ENCODE assay signal across 7 mouse cellular contexts in genomic region chrX:73881036-73881427, GRCm38 (mm10). TPM values are rescaled to one million over a fixed set of nuclear protein-coding genes. Genes with fewer than 3 reads are reported as not detected.
DNase-seq lines count a peak whose midpoint lies in the region; ATAC-seq and TF ChIP-seq lines count a peak whose summit lies in the region.

No protein-coding gene starts in this region.

- no peaks in the 10 kb centered on the region for H3K9me3 ChIP-seq in lung, postnatal 0 days (ENCODE audit: low read length)
- H3K9me3 ChIP-seq in forebrain, embryonic 10.5 days: no peaks in the 10 kb centered on the region
- no peaks in the 10 kb centered on the region for H3K9me3 ChIP-seq in limb, embryonic 11.5 days (ENCODE audit: control insufficient read depth, low read length)
- no peaks in the 10 kb centered on the region for H3K9me3 ChIP-seq in stomach, embryonic 16.5 days (replicated peaks; ENCODE audit: control insufficient read depth, low read length)

- H3K36me3 ChIP-seq in lung, postnatal 0 days (ENCODE audit: insufficient read depth, low read length): no peaks in the 10 kb centered on the region
- H3K36me3 ChIP-seq in forebrain, embryonic 10.5 days (replicated peaks): no peaks in the 10 kb centered on the region
- H3K36me3 ChIP-seq in limb, embryonic 11.5 days (ENCODE audit: control insufficient read depth, insufficient read depth, low read length): no peaks in the 10 kb centered on the region
- H3K36me3 ChIP-seq in stomach, embryonic 16.5 days (ENCODE audit: control insufficient read depth, insufficient read depth, low read length): no peaks in the 10 kb centered on the region

- 0 out of 2 replicates have a peak, but pooled peaks have one; percentile 11 for ATAC-seq in lung, postnatal 0 days
- ATAC-seq in limb, embryonic 11.5 days (ENCODE audit: insufficient number of reproducible peaks, low FRiP score, low TSS enrichment, low read depth): no peak
- ATAC-seq in stomach, embryonic 16.5 days (ENCODE audit: insufficient read depth, low FRiP score): peak; percentile 23; the same call in 1 of the 2 replicates

- no peak for TF ChIP-seq EP300 in lung, postnatal 0 days (IDR thresholded peaks at IDR 0.05)

- WGBS in lung, postnatal 0 days: 11% methylated on average over 14 of the region's 16 CpGs
- 15% methylated on average over 16 of the region's 16 CpGs for WGBS in forebrain, embryonic 10.5 days
- 21% methylated on average over 15 of the region's 16 CpGs for WGBS in limb, embryonic 11.5 days
- WGBS in stomach, embryonic 16.5 days: 26% methylated on average over 16 of the region's 16 CpGs

- H3K9ac ChIP-seq in lung, postnatal 0 days (replicated peaks; ENCODE audit: low read depth): no peak overlapping the region
- no peak overlapping the region for H3K9ac ChIP-seq in limb, embryonic 11.5 days (ENCODE audit: low read length)
- peak overlapping the region; percentile 57; the same call in 1 of the 2 replicates for H3K9ac ChIP-seq in stomach, embryonic 16.5 days (ENCODE audit: low read length)

- H3K27ac ChIP-seq in lung, postnatal 0 days (ENCODE audit: low read length): no peak overlapping the region
- H3K27ac ChIP-seq in forebrain, embryonic 10.5 days: 0 out of 2 replicates have a peak overlapping the region, but pooled peaks have one; percentile 40
- H3K27ac ChIP-seq in limb, embryonic 11.5 days (replicated peaks; ENCODE audit: low read depth, low read length): no peak overlapping the region
- H3K27ac ChIP-seq in stomach, embryonic 16.5 days (ENCODE audit: low read length): no peak overlapping the region

- no peaks in the 10 kb centered on the region for H3K27me3 ChIP-seq in lung, postnatal 0 days (replicated peaks; ENCODE audit: insufficient read depth, low read length)
- peaks cover 58% of the 10 kb centered on the region for H3K27me3 ChIP-seq in forebrain, embryonic 10.5 days (ENCODE audit: poor library complexity, severe bottlenecking)
- peaks cover 17% of the 10 kb centered on the region for H3K27me3 ChIP-seq in limb, embryonic 11.5 days (ENCODE audit: control insufficient read depth, insufficient read depth, low read length)
- peaks cover 10% of the 10 kb centered on the region; the same call in 1 of the 2 replicates for H3K27me3 ChIP-seq in stomach, embryonic 16.5 days (ENCODE audit: control insufficient read depth, insufficient read depth, low read length)

- peak overlapping the region; percentile 31; the same call in 1 of the 2 replicates for H3K4me3 ChIP-seq in lung, postnatal 0 days (ENCODE audit: low read depth, low read length)
- peak overlapping the region; percentile 55 for H3K4me3 ChIP-seq in forebrain, embryonic 10.5 days
- peak overlapping the region; percentile 30 for H3K4me3 ChIP-seq in limb, embryonic 11.5 days (ENCODE audit: low read depth, low read length)
- peak overlapping the region; percentile 46 for H3K4me3 ChIP-seq in stomach, embryonic 16.5 days (replicated peaks; ENCODE audit: low read length)

- intact Hi-C loops in left cerebral cortex, postnatal 10 days (cut with DNase I): no loop called here

- TF ChIP-seq CTCF in lung, postnatal 0 days (IDR thresholded peaks at IDR 0.05): no peak

- peak overlapping the region; percentile 62 for H3K4me2 ChIP-seq in lung, postnatal 0 days (replicated peaks; ENCODE audit: low read depth, low read length)
- peak overlapping the region; percentile 64 for H3K4me2 ChIP-seq in limb, embryonic 11.5 days (ENCODE audit: low read depth, severe bottlenecking)
- H3K4me2 ChIP-seq in stomach, embryonic 16.5 days (ENCODE audit: low read depth, low read length): peak overlapping the region; percentile 72

- DNase-seq in lung, postnatal 0 days (ENCODE audit: low spot score): no peak
- no peak for DNase-seq in lung, postnatal 14 days
- DNase-seq in forebrain, embryonic 10.5 days (ENCODE audit: extremely low spot score, low spot score): no peak
- DNase-seq in limb, embryonic 11.5 days (ENCODE audit: low spot score): no peak
- DNase-seq in frontal cortex, postnatal 36 days (ENCODE audit: low spot score in 2 of 2): no peak
- DNase-seq in left cerebral cortex, postnatal 10 days (ENCODE audit: extremely low spot score in 1 of 2, low spot score in 2 of 2): no peak

- H3K4me1 ChIP-seq in lung, postnatal 0 days (ENCODE audit: insufficient read depth, low read depth, low read length): no peaks in the 10 kb centered on the region
- H3K4me1 ChIP-seq in forebrain, embryonic 10.5 days: peaks cover 19% of the 10 kb centered on the region
- no peaks in the 10 kb centered on the region for H3K4me1 ChIP-seq in limb, embryonic 11.5 days (ENCODE audit: control insufficient read depth, insufficient read depth, low read length)
- H3K4me1 ChIP-seq in stomach, embryonic 16.5 days (ENCODE audit: control insufficient read depth, insufficient read depth, low read length): no peaks in the 10 kb centered on the region

RNA-seq across cellular contexts. Expression of gene Avpr2, which starts 10.9 kb away (rescaled TPM):
- polyA plus RNA-seq in lung, postnatal 0 days (2015; fragmentation: Nextera tagmentation; extraction: Ambion mirVana): 0.08 and 0.11 TPM in 2 replicates
- polyA plus RNA-seq in forebrain, embryonic 10.5 days (2016; fragmentation: Nextera tagmentation; extraction: Ambion mirVana): 0.16 TPM in 1 of 2 replicates, not detected in the other
- 0.21 and 0.35 TPM in 2 replicates for polyA plus RNA-seq in limb, embryonic 11.5 days (2014; fragmentation: Nextera tagmentation; extraction: Ambion mirVana)
- polyA plus RNA-seq in stomach, embryonic 16.5 days (2015; fragmentation: Nextera tagmentation; extraction: Ambion mirVana): 0.32 and 0.42 TPM in 2 replicates
- total RNA-seq in left cerebral cortex, postnatal 10 days (2021): not detected

RNA-seq across cellular contexts. Expression of gene L1cam, which starts 14.9 kb away (rescaled TPM):
- polyA plus RNA-seq in lung, postnatal 0 days (2015; fragmentation: Nextera tagmentation; extraction: Ambion mirVana): 0.86 and 0.98 TPM in 2 replicates
- polyA plus RNA-seq in forebrain, embryonic 10.5 days (2016; fragmentation: Nextera tagmentation; extraction: Ambion mirVana): 3.0 and 5.0 TPM in 2 replicates
- 0.85 and 1.2 TPM in 2 replicates for polyA plus RNA-seq in limb, embryonic 11.5 days (2014; fragmentation: Nextera tagmentation; extraction: Ambion mirVana)
- 9.8 and 12.9 TPM in 2 replicates for polyA plus RNA-seq in stomach, embryonic 16.5 days (2015; fragmentation: Nextera tagmentation; extraction: Ambion mirVana)
- total RNA-seq in left cerebral cortex, postnatal 10 days (2021): 100 to 1,000 TPM; 414 to 459 TPM

RNA-seq across cellular contexts. Expression of gene Arhgap4, which starts 40.6 kb away (rescaled TPM):
- polyA plus RNA-seq in lung, postnatal 0 days (2015; fragmentation: Nextera tagmentation; extraction: Ambion mirVana): 1.9 and 2.3 TPM in 2 replicates
- 2.0 and 3.2 TPM in 2 replicates for polyA plus RNA-seq in forebrain, embryonic 10.5 days (2016; fragmentation: Nextera tagmentation; extraction: Ambion mirVana)
- 2.0 and 2.3 TPM in 2 replicates for polyA plus RNA-seq in limb, embryonic 11.5 days (2014; fragmentation: Nextera tagmentation; extraction: Ambion mirVana)
- 4.7 and 5.7 TPM in 2 replicates for polyA plus RNA-seq in stomach, embryonic 16.5 days (2015; fragmentation: Nextera tagmentation; extraction: Ambion mirVana)
- total RNA-seq in left cerebral cortex, postnatal 10 days (2021): 1 to 10 TPM; 5.3 to 5.4 TPM

RNA-seq across cellular contexts. Expression of gene Naa10, which starts 40.7 kb away (rescaled TPM):
- polyA plus RNA-seq in lung, postnatal 0 days (2015; fragmentation: Nextera tagmentation; extraction: Ambion mirVana): 54.6 and 55.3 TPM in 2 replicates
- 171 and 175 TPM in 2 replicates for polyA plus RNA-seq in forebrain, embryonic 10.5 days (2016; fragmentation: Nextera tagmentation; extraction: Ambion mirVana)
- 156 and 159 TPM in 2 replicates for polyA plus RNA-seq in limb, embryonic 11.5 days (2014; fragmentation: Nextera tagmentation; extraction: Ambion mirVana)
- 126 and 134 TPM in 2 replicates for polyA plus RNA-seq in stomach, embryonic 16.5 days (2015; fragmentation: Nextera tagmentation; extraction: Ambion mirVana)
- total RNA-seq in left cerebral cortex, postnatal 10 days (2021): 10 to 100 TPM; 56.9 to 60.6 TPM

RNA-seq across cellular contexts. Expression of gene Renbp, which starts 49.6 kb away (rescaled TPM):
- polyA plus RNA-seq in lung, postnatal 0 days (2015; fragmentation: Nextera tagmentation; extraction: Ambion mirVana): 79.4 and 83.5 TPM in 2 replicates
- polyA plus RNA-seq in forebrain, embryonic 10.5 days (2016; fragmentation: Nextera tagmentation; extraction: Ambion mirVana): 17.3 and 18.7 TPM in 2 replicates
- polyA plus RNA-seq in limb, embryonic 11.5 days (2014; fragmentation: Nextera tagmentation; extraction: Ambion mirVana): 9.8 and 13.2 TPM in 2 replicates
- polyA plus RNA-seq in stomach, embryonic 16.5 days (2015; fragmentation: Nextera tagmentation; extraction: Ambion mirVana): 63.3 and 65.5 TPM in 2 replicates
- total RNA-seq in left cerebral cortex, postnatal 10 days (2021): 1 to 10 TPM; 3.1 to 5.1 TPM
